Mouse (Mus musculus) testis, adult 2 months (tissue): ENCODE results near the gene Tuba3a.

Experiments
- CTCF ChIP-seq: fragments of 200-500 bp; IDR thresholded peaks from 2 replicates; pipeline ENCODE4 v1.5.1; 2012; ENCODE audit warnings: low read depth, mild to moderate bottlenecking, inconsistent platforms, low read length, moderate library complexity; ENCODE audit not compliant: control insufficient read depth, insufficient read depth, insufficient replicate concordance
- POLR2A ChIP-seq: fragments of 200-500 bp; IDR thresholded peaks from 2 replicates; pipeline ENCODE4 v1.6.1; 2012; ENCODE audit warnings: low read depth, mild to moderate bottlenecking, inconsistent platforms, low read length, moderate library complexity; ENCODE audit not compliant: control insufficient read depth

- TF ChIP-seq POLR2A (no peak), CTCF (no peak)
Observed at GRCm38 (mm10) chr6:125322794-125323193, 37.0 kb upstream of the Tuba3a start.
